Mouse (Mus musculus): Measurements from ENCODE around the gene Trpv3.

- TF ChIP-seq CTCF (conservative IDR thresholded peaks at IDR 0.05; ENCODE audit: low read length) (peak; percentile 13; the same call in 1 of the 2 replicates), NANOG (IDR thresholded peaks at IDR 0.05; ENCODE audit: borderline replicate concordance, low read length) (no peak)
These were observed 43.2 kb upstream of the Trpv3 start for GRCm38 (mm10) chr11:73223966-73224365.

Data from E14TG2a.4 (cell line).